Mouse (Mus musculus): Measurements from ENCODE around the gene Diras2. TPM values are rescaled to one million over a fixed set of nuclear protein-coding genes. Genes with fewer than 3 reads are reported as not detected.

Gene Diras2
- total and polyA plus RNA-seq, 2 experiments from 2014 or later = 0.22 to 0.73 TPM

- TF ChIP-seq CTCF (IDR thresholded peaks at IDR 0.05; ENCODE audit: low read depth) (no peak), EP300 (IDR thresholded peaks at IDR 0.05; ENCODE audit: low read depth) (no peak)
- Histone ChIP-seq H3K4me3 (ENCODE audit: low read depth, low read length) (no peak overlapping the region), H3K36me3 (replicated peaks; ENCODE audit: control insufficient read depth, insufficient read depth, low read length) (no peaks in the 10 kb centered on the region), H3K4me1 (ENCODE audit: control insufficient read depth, insufficient read depth) (no peaks in the 10 kb centered on the region), H3K9ac (replicated peaks; ENCODE audit: low read depth, low read length) (no peak overlapping the region), H3K4me2 (ENCODE audit: low read depth, low read length) (no peak overlapping the region), H3K27ac (ENCODE audit: low read depth) (no peak overlapping the region), H3K27me3 (ENCODE audit: control insufficient read depth, insufficient read depth, low read length) (peaks cover 10% of the 10 kb centered on the region), H3K9me3 (replicated peaks; ENCODE audit: control insufficient read depth, low read length) (no peaks in the 10 kb centered on the region)
- whole genome bisulfite sequencing = 81% methylated on average over 5 of the region's 5 CpGs
- no peak for ATAC-seq (ENCODE audit: insufficient read depth, low read depth)
- DNase-seq (ENCODE audit: low spot score) = no peak
These were observed 2.6 kb upstream of the Diras2 start for GRCm38 (mm10) chr13:52533644-52534043.

GRCm38 (mm10) chr13:52530008-52530945 is 802 bp downstream of the Diras2 start:
- no peaks in the 10 kb centered on the region for H3K36me3 ChIP-seq (replicated peaks; ENCODE audit: control insufficient read depth, insufficient read depth, low read length)
- H3K27me3 ChIP-seq (ENCODE audit: control insufficient read depth, insufficient read depth, low read length) = peaks cover 10% of the 10 kb centered on the region
- H3K9ac ChIP-seq (replicated peaks; ENCODE audit: low read depth, low read length) = peak overlapping the region; percentile 37; the same call in 1 of the 2 replicates
- peak overlapping the region; percentile 74 for H3K4me2 ChIP-seq (ENCODE audit: low read depth, low read length)
- ATAC-seq (ENCODE audit: insufficient read depth, low read depth) (peak; percentile 90), DNase-seq (ENCODE audit: low spot score) (peak; percentile 88)
- no peak for TF ChIP-seq EP300 (IDR thresholded peaks at IDR 0.05; ENCODE audit: low read depth)
- peak; percentile 70 for TF ChIP-seq CTCF (IDR thresholded peaks at IDR 0.05; ENCODE audit: low read depth)
- peak overlapping the region; percentile 47 for H3K4me3 ChIP-seq (ENCODE audit: low read depth, low read length)
- no peaks in the 10 kb centered on the region; the same call in 1 of the 2 replicates for H3K4me1 ChIP-seq (ENCODE audit: control insufficient read depth, insufficient read depth)
- no peak overlapping the region for H3K27ac ChIP-seq (ENCODE audit: low read depth)
- WGBS = 4% methylated on average over 50 of the region's 50 CpGs
- no peaks in the 10 kb centered on the region for H3K9me3 ChIP-seq (replicated peaks; ENCODE audit: control insufficient read depth, low read length)

GRCm38 (mm10) chr13:52529188-52529972 is 1.7 kb downstream of the Diras2 start:
- TF ChIP-seq CTCF (IDR thresholded peaks at IDR 0.05; ENCODE audit: low read depth) (no peak), EP300 (IDR thresholded peaks at IDR 0.05; ENCODE audit: low read depth) (no peak)
- WGBS = 62% methylated on average over 13 of the region's 13 CpGs
- no peak for DNase-seq (ENCODE audit: low spot score)
- Histone ChIP-seq H3K4me2 (ENCODE audit: low read depth, low read length) (peak overlapping the region; percentile 74), H3K27ac (ENCODE audit: low read depth) (no peak overlapping the region), H3K4me3 (ENCODE audit: low read depth, low read length) (peak overlapping the region; percentile 47), H3K27me3 (ENCODE audit: control insufficient read depth, insufficient read depth, low read length) (peaks cover 10% of the 10 kb centered on the region), H3K9me3 (replicated peaks; ENCODE audit: control insufficient read depth, low read length) (no peaks in the 10 kb centered on the region), H3K36me3 (replicated peaks; ENCODE audit: control insufficient read depth, insufficient read depth, low read length) (no peaks in the 10 kb centered on the region), H3K9ac (replicated peaks; ENCODE audit: low read depth, low read length) (no peak overlapping the region), H3K4me1 (ENCODE audit: control insufficient read depth, insufficient read depth) (no peaks in the 10 kb centered on the region; the same call in 1 of the 2 replicates)
- no peak for ATAC-seq (ENCODE audit: insufficient read depth, low read depth)

- H3K4me2 ChIP-seq (ENCODE audit: low read depth, low read length) = no peak overlapping the region
- no peak overlapping the region for H3K27ac ChIP-seq (ENCODE audit: low read depth)
- H3K4me3 ChIP-seq (ENCODE audit: low read depth, low read length) = no peak overlapping the region
- H3K9ac ChIP-seq (replicated peaks; ENCODE audit: low read depth, low read length) = no peak overlapping the region
- TF ChIP-seq CTCF (IDR thresholded peaks at IDR 0.05; ENCODE audit: low read depth) = no peak
- peaks cover 10% of the 10 kb centered on the region for H3K27me3 ChIP-seq (ENCODE audit: control insufficient read depth, insufficient read depth, low read length)
- DNase-seq (ENCODE audit: low spot score) (peak; percentile 47), ATAC-seq (ENCODE audit: insufficient read depth, low read depth) (0 out of 2 replicates have a peak, but pooled peaks have one; percentile 27)
- H3K36me3 ChIP-seq (replicated peaks; ENCODE audit: control insufficient read depth, insufficient read depth, low read length) = no peaks in the 10 kb centered on the region
- WGBS = 38% methylated on average over 9 of the region's 9 CpGs
- H3K4me1 ChIP-seq (ENCODE audit: control insufficient read depth, insufficient read depth) = no peaks in the 10 kb centered on the region; the same call in 1 of the 2 replicates
- H3K9me3 ChIP-seq (replicated peaks; ENCODE audit: control insufficient read depth, low read length) = no peaks in the 10 kb centered on the region
These were observed 2.3 kb downstream of the Diras2 start for GRCm38 (mm10) chr13:52528786-52529185.

GRCm38 (mm10) chr13:52528281-52528680 is 2.8 kb downstream of the Diras2 start:
- DNase-seq (ENCODE audit: low spot score) (no peak), ATAC-seq (ENCODE audit: insufficient read depth, low read depth) (no peak)
- whole genome bisulfite sequencing = 75% methylated on average over 8 of the region's 8 CpGs
- no peak overlapping the region for H3K4me3 ChIP-seq (ENCODE audit: low read depth, low read length)
- no peak overlapping the region for H3K9ac ChIP-seq (replicated peaks; ENCODE audit: low read depth, low read length)
- H3K27me3 ChIP-seq (ENCODE audit: control insufficient read depth, insufficient read depth, low read length) = peaks cover 10% of the 10 kb centered on the region
- no peaks in the 10 kb centered on the region; the same call in 1 of the 2 replicates for H3K4me1 ChIP-seq (ENCODE audit: control insufficient read depth, insufficient read depth)
- no peaks in the 10 kb centered on the region for H3K9me3 ChIP-seq (replicated peaks; ENCODE audit: control insufficient read depth, low read length)
- H3K4me2 ChIP-seq (ENCODE audit: low read depth, low read length) = no peak overlapping the region
- no peaks in the 10 kb centered on the region for H3K36me3 ChIP-seq (replicated peaks; ENCODE audit: control insufficient read depth, insufficient read depth, low read length)
- H3K27ac ChIP-seq (ENCODE audit: low read depth) = no peak overlapping the region
- TF ChIP-seq CTCF (IDR thresholded peaks at IDR 0.05; ENCODE audit: low read depth) (no peak), EP300 (IDR thresholded peaks at IDR 0.05; ENCODE audit: low read depth) (no peak)
